Mouse (Mus musculus) hindbrain, embryonic 13.5 days (tissue): ENCODE results near the gene Smad6. TPM values are rescaled to one million over a fixed set of nuclear protein-coding genes. Genes with fewer than 3 reads are reported as not detected.

Experiments
- ATAC-seq: fragments of 200-750 bp; cut with Nextera tagmentation; 2 replicates; pipeline ENCODE4 v1.8.0; 2017; ENCODE audit warnings: moderate TSS enrichment; ENCODE audit not compliant: low FRiP score
- H3K27ac ChIP-seq: fragments of 300-500 bp; sonication (generic); 2 replicates; pipeline ENCODE4 v1.5.1; 2015; ENCODE audit warnings: inconsistent platforms, mild to moderate bottlenecking, moderate library complexity
- H3K27me3 ChIP-seq: fragments of 300-500 bp; sonication (generic); 2 replicates; pipeline ENCODE4 v1.6.1; 2015; ENCODE audit warnings: mild to moderate bottlenecking, inconsistent platforms
- H3K36me3 ChIP-seq: fragments of 300-500 bp; sonication (generic); 2 replicates; pipeline ENCODE4 v1.6.1; 2015; ENCODE audit warnings: mild to moderate bottlenecking, inconsistent platforms
- H3K4me1 ChIP-seq: fragments of 300-500 bp; sonication (generic); replicated peaks from 2 replicates; pipeline ENCODE4 v1.6.1; 2015; ENCODE audit warnings: inconsistent platforms
- H3K4me2 ChIP-seq: fragments of 300-500 bp; sonication (generic); 2 replicates; pipeline ENCODE4 v1.6.1; 2015; ENCODE audit warnings: inconsistent platforms, mild to moderate bottlenecking, moderate library complexity
- H3K4me3 ChIP-seq: fragments of 300-500 bp; sonication (generic); 2 replicates; pipeline ENCODE4 v1.5.1; 2015; ENCODE audit warnings: mild to moderate bottlenecking, inconsistent platforms
- H3K9ac ChIP-seq: fragments of 300-500 bp; sonication (generic); 2 replicates; pipeline ENCODE4 v1.6.1; 2015; ENCODE audit warnings: mild to moderate bottlenecking, inconsistent platforms
- H3K9me3 ChIP-seq: fragments of 300-500 bp; sonication (generic); 2 replicates; pipeline ENCODE4 v1.6.1; 2016; ENCODE audit warnings: inconsistent platforms
- WGBS: fragments of 180-500 bp; shearing (Covaris S2); methylation state at CpG from one replicate; pipeline ENCODE4 v1.1.7; 2015; 5-methylcytosine and 5-hydroxymethylcytosine counted together
- polyA plus RNA-seq: library from polyadenylated mRNA; unstranded; fragments of >200 nt; fragmentation: Nextera tagmentation; extraction: Ambion mirVana; gene quantifications from 2 replicates; pipeline ENCODE4 v1.2.1, GENCODE M21; 2015

Gene Smad6
- polyA plus RNA-seq, 1 experiment from 2014 or later, result 2.8 TPM

GRCm38 (mm10) chr9:64049471-64050380 is 27.9 kb upstream of the Smad6 start:
- peak overlapping the region; percentile 64 for H3K4me2 ChIP-seq
- H3K27ac ChIP-seq, result no peak overlapping the region
- H3K4me3 ChIP-seq, result peak overlapping the region; percentile 34
- WGBS, result 11% methylated on average over 32 of the region's 32 CpGs
- H3K36me3 ChIP-seq, result no peaks in the 10 kb centered on the region
- peak; percentile 72; the same call in 1 of the 2 replicates for ATAC-seq
- peaks cover 7% of the 10 kb centered on the region; the same call in 1 of the 2 replicates for H3K27me3 ChIP-seq
- H3K9ac ChIP-seq, result peak overlapping the region; percentile 62
- H3K9me3 ChIP-seq, result no peaks in the 10 kb centered on the region
- H3K4me1 ChIP-seq, result peaks cover 21% of the 10 kb centered on the region

- no peak for ATAC-seq
Measured at GRCm38 (mm10) chr9:64045117-64045890, 23.4 kb upstream of the Smad6 start.

GRCm38 (mm10) chr9:64044343-64044742 is 22.5 kb upstream of the Smad6 start:
- no peaks in the 10 kb centered on the region for H3K9me3 ChIP-seq
- H3K9ac ChIP-seq, result no peak overlapping the region
- H3K4me2 ChIP-seq, result no peak overlapping the region
- H3K36me3 ChIP-seq, result no peaks in the 10 kb centered on the region
- H3K4me1 ChIP-seq, result peaks cover 6% of the 10 kb centered on the region
- H3K27me3 ChIP-seq, result no peaks in the 10 kb centered on the region
- no peak overlapping the region for H3K4me3 ChIP-seq
- H3K27ac ChIP-seq, result no peak overlapping the region
- 81% methylated on average over 8 of the region's 8 CpGs for WGBS
- ATAC-seq, result no peak

More at GRCm38 (mm10) chr9:64045117-64045890, 23.4 kb upstream of the Smad6 start:
- peaks cover 15% of the 10 kb centered on the region for H3K4me1 ChIP-seq
- no peaks in the 10 kb centered on the region for H3K36me3 ChIP-seq
- no peaks in the 10 kb centered on the region for H3K9me3 ChIP-seq
- H3K4me3 ChIP-seq, result no peak overlapping the region
- H3K9ac ChIP-seq, result no peak overlapping the region; the same call in 1 of the 2 replicates
- H3K27ac ChIP-seq, result 0 out of 2 replicates have a peak overlapping the region, but pooled peaks have one; percentile 40
- no peak overlapping the region for H3K4me2 ChIP-seq
- 24% methylated on average over 14 of the region's 14 CpGs for WGBS
- no peaks in the 10 kb centered on the region for H3K27me3 ChIP-seq

- Histone ChIP-seq H3K27me3 (no peaks in the 10 kb centered on the region), H3K4me2 (no peak overlapping the region), H3K36me3 (no peaks in the 10 kb centered on the region), H3K27ac (no peak overlapping the region), H3K9ac (no peak overlapping the region), H3K4me3 (no peak overlapping the region), H3K9me3 (no peaks in the 10 kb centered on the region), H3K4me1 (peaks cover 6% of the 10 kb centered on the region)
- ATAC-seq, result no peak
- WGBS, result 84% methylated on average over 4 of the region's 4 CpGs
Measured at GRCm38 (mm10) chr9:64042911-64043310, 21.1 kb upstream of the Smad6 start.

- Histone ChIP-seq H3K36me3 (no peaks in the 10 kb centered on the region), H3K4me2 (no peak overlapping the region), H3K27ac (no peak overlapping the region), H3K9me3 (no peaks in the 10 kb centered on the region), H3K4me3 (no peak overlapping the region), H3K27me3 (no peaks in the 10 kb centered on the region), H3K4me1 (peaks cover 6% of the 10 kb centered on the region), H3K9ac (no peak overlapping the region)
- 86% methylated on average over 8 of the region's 8 CpGs for WGBS
- ATAC-seq, result no peak
Measured at GRCm38 (mm10) chr9:64042216-64042615, 20.4 kb upstream of the Smad6 start.

GRCm38 (mm10) chr9:64029908-64030631 is 8.2 kb upstream of the Smad6 start:
- Histone ChIP-seq H3K4me3 (no peak overlapping the region), H3K27ac (no peak overlapping the region), H3K9ac (no peak overlapping the region), H3K27me3 (no peaks in the 10 kb centered on the region), H3K9me3 (no peaks in the 10 kb centered on the region), H3K36me3 (no peaks in the 10 kb centered on the region), H3K4me2 (no peak overlapping the region), H3K4me1 (no peaks in the 10 kb centered on the region)
- 79% methylated on average over 6 of the region's 6 CpGs for WGBS
- no peak for ATAC-seq

GRCm38 (mm10) chr9:64025565-64025964 is 3.7 kb upstream of the Smad6 start:
- Histone ChIP-seq H3K4me1 (peaks cover 28% of the 10 kb centered on the region), H3K27ac (no peak overlapping the region), H3K4me2 (no peak overlapping the region), H3K27me3 (peaks cover 35% of the 10 kb centered on the region), H3K9me3 (no peaks in the 10 kb centered on the region), H3K4me3 (no peak overlapping the region), H3K9ac (no peak overlapping the region), H3K36me3 (no peaks in the 10 kb centered on the region)
- ATAC-seq, result no peak
- 5% methylated on average over 3 of the region's 3 CpGs for WGBS

- no peaks in the 10 kb centered on the region for H3K36me3 ChIP-seq
- 28% methylated on average over 2 of the region's 2 CpGs for WGBS
- H3K4me1 ChIP-seq, result peaks cover 33% of the 10 kb centered on the region
- no peaks in the 10 kb centered on the region for H3K9me3 ChIP-seq
- H3K4me3 ChIP-seq, result no peak overlapping the region
- no peak overlapping the region for H3K4me2 ChIP-seq
- no peak for ATAC-seq
- no peak overlapping the region for H3K27ac ChIP-seq
- H3K9ac ChIP-seq, result no peak overlapping the region
- H3K27me3 ChIP-seq, result peaks cover 40% of the 10 kb centered on the region
Measured at GRCm38 (mm10) chr9:64024976-64025375, 3.1 kb upstream of the Smad6 start.

- Histone ChIP-seq H3K4me2 (peak overlapping the region; percentile 87), H3K27ac (peak overlapping the region; percentile 78), H3K36me3 (no peaks in the 10 kb centered on the region), H3K4me3 (peak overlapping the region; percentile 59), H3K9ac (peak overlapping the region; percentile 88; the same call in 1 of the 2 replicates), H3K9me3 (no peaks in the 10 kb centered on the region), H3K27me3 (peaks cover 62% of the 10 kb centered on the region), H3K4me1 (peaks cover 56% of the 10 kb centered on the region)
- WGBS, result 2% methylated on average over 40 of the region's 54 CpGs
- ATAC-seq, result peak; percentile 66
Measured at GRCm38 (mm10) chr9:64022562-64023366, 905 bp upstream of the Smad6 start.

- no peaks in the 10 kb centered on the region for H3K36me3 ChIP-seq
- no peaks in the 10 kb centered on the region for H3K9me3 ChIP-seq
- peak overlapping the region; percentile 59 for H3K4me3 ChIP-seq
- peak overlapping the region; percentile 88 for H3K9ac ChIP-seq
- ATAC-seq, result no peak
- peak overlapping the region; percentile 82 for H3K27ac ChIP-seq
- peaks cover 70% of the 10 kb centered on the region for H3K27me3 ChIP-seq
- peaks cover 69% of the 10 kb centered on the region for H3K4me1 ChIP-seq
- H3K4me2 ChIP-seq, result peak overlapping the region; percentile 87
- WGBS, result under 1% methylated on average over 30 of the region's 32 CpGs
Measured at GRCm38 (mm10) chr9:64021319-64021850, 474 bp downstream of the Smad6 start.
